Mouse (Mus musculus): ENCODE measurements around the gene Npnt.

DNA sequence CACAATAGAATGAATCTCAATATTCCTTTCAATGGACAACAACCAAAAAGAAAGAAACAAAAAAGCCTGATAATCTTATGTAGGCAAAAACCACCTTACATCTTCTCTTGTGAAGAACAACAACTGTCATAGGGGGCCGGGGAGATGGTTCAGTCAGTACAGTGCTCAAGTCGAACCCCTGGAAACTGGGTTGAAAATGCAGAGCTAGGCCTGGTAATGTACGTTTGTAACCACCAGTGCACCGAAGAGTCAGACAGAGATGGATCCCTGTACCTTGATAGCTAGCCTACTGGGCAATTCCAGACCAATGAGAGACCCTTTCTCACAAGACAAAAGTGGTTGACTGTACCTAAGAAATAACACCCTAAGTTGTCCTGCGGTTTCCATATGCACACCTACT, 47.2 kb downstream of the Npnt start:
- TF ChIP-seq MAX (IDR thresholded peaks at IDR 0.05; ENCODE audit: low read depth) = no peak
- no peak for TF ChIP-seq POLR2A (IDR thresholded peaks at IDR 0.05; ENCODE audit: insufficient read length, low read depth)
